Mouse (Mus musculus) neural tube, embryonic 15.5 days (tissue): ENCODE data around the gene Cmtr2. TPM values are rescaled to one million over a fixed set of nuclear protein-coding genes. Genes with fewer than 3 reads are reported as not detected.
A peak's percentile ranks its signal among the peaks of the same experiment; 100 is the strongest.

Experiments used
- ATAC-seq: fragments of 200-750 bp; cut with Nextera tagmentation; 2 replicates; pipeline ENCODE4 v1.8.0; 2017; ENCODE audit warnings: mild to moderate bottlenecking, moderate TSS enrichment, moderate library complexity; ENCODE audit not compliant: low FRiP score
- H3K27ac ChIP-seq: fragments of 300-500 bp; sonication (generic); replicated peaks from 2 replicates; pipeline ENCODE4 v1.5.1; 2015; ENCODE audit warnings: mild to moderate bottlenecking, inconsistent platforms
- H3K27me3 ChIP-seq: fragments of 300-500 bp; sonication (generic); replicated peaks from 2 replicates; pipeline ENCODE4 v1.6.1; 2015; ENCODE audit warnings: inconsistent platforms
- H3K36me3 ChIP-seq: fragments of 300-500 bp; sonication (generic); 2 replicates; pipeline ENCODE4 v1.6.1; 2015; ENCODE audit warnings: inconsistent platforms
- H3K4me1 ChIP-seq: fragments of 300-500 bp; sonication (generic); 2 replicates; pipeline ENCODE4 v1.6.1; 2015; ENCODE audit warnings: inconsistent platforms
- H3K4me2 ChIP-seq: fragments of 300-500 bp; sonication (generic); 2 replicates; pipeline ENCODE4 v1.6.1; 2015; ENCODE audit warnings: inconsistent platforms, mild to moderate bottlenecking, moderate library complexity
- H3K4me3 ChIP-seq: fragments of 300-500 bp; sonication (generic); replicated peaks from 2 replicates; pipeline ENCODE4 v1.5.1; 2015; ENCODE audit warnings: mild to moderate bottlenecking, inconsistent platforms
- H3K9ac ChIP-seq: fragments of 300-500 bp; sonication (generic); replicated peaks from 2 replicates; pipeline ENCODE4 v1.6.1; 2015; ENCODE audit warnings: mild to moderate bottlenecking, inconsistent platforms
- H3K9me3 ChIP-seq: fragments of 300-500 bp; sonication (generic); replicated peaks from 2 replicates; pipeline ENCODE4 v1.6.1; 2016; ENCODE audit warnings: inconsistent platforms
- WGBS: fragments of 180-500 bp; shearing (Covaris S2); methylation state at CpG from one replicate; pipeline ENCODE4 v1.1.7; 2015; ENCODE audit warnings: mixed read lengths; 5-methylcytosine and 5-hydroxymethylcytosine counted together
- polyA plus RNA-seq: library from polyadenylated mRNA; unstranded; fragments of >200 nt; fragmentation: Nextera tagmentation; extraction: Ambion mirVana; gene quantifications from 2 replicates; pipeline ENCODE4 v1.2.1, GENCODE M21; 2015

Cmtr2 gene
- polyA plus RNA-seq, 1 experiment from 2014 or later = 9.6 TPM

- ATAC-seq = no peak
- no peak overlapping the region for H3K9ac ChIP-seq
- peaks cover 9% of the 10 kb centered on the region for H3K4me1 ChIP-seq
- no peak overlapping the region for H3K4me2 ChIP-seq
- no peaks in the 10 kb centered on the region for H3K27me3 ChIP-seq
- WGBS = 31% methylated on average over 11 of the region's 11 CpGs
- no peaks in the 10 kb centered on the region for H3K36me3 ChIP-seq
- no peaks in the 10 kb centered on the region for H3K9me3 ChIP-seq
- no peak overlapping the region for H3K4me3 ChIP-seq
- no peak overlapping the region for H3K27ac ChIP-seq
Observed at GRCm38 (mm10) chr8:110201806-110202205, 13.7 kb upstream of the Cmtr2 start.

- Histone ChIP-seq H3K27ac (no peak overlapping the region), H3K4me1 (peaks cover 19% of the 10 kb centered on the region), H3K9ac (no peak overlapping the region), H3K27me3 (no peaks in the 10 kb centered on the region), H3K9me3 (no peaks in the 10 kb centered on the region), H3K4me2 (no peak overlapping the region), H3K36me3 (peaks cover 7% of the 10 kb centered on the region), H3K4me3 (no peak overlapping the region)
- 85% methylated on average over 5 of the region's 5 CpGs for WGBS
- ATAC-seq = no peak
Observed at GRCm38 (mm10) chr8:110216253-110216652, 788 bp downstream of the Cmtr2 start.

- Histone ChIP-seq H3K9me3 (no peaks in the 10 kb centered on the region), H3K27me3 (no peaks in the 10 kb centered on the region), H3K9ac (peak overlapping the region; percentile 26), H3K4me3 (peak overlapping the region; percentile 75), H3K4me2 (peak overlapping the region; percentile 87), H3K27ac (peak overlapping the region; percentile 82), H3K36me3 (peaks cover 16% of the 10 kb centered on the region), H3K4me1 (peaks cover 19% of the 10 kb centered on the region)
- 34% methylated on average over 5 of the region's 5 CpGs for WGBS
- peak; percentile 52 for ATAC-seq
Observed at GRCm38 (mm10) chr8:110217198-110217597, 1.7 kb downstream of the Cmtr2 start.

- ATAC-seq = peak; percentile 99
- Histone ChIP-seq H3K4me1 (peaks cover 19% of the 10 kb centered on the region), H3K9ac (peak overlapping the region; percentile 52), H3K27me3 (no peaks in the 10 kb centered on the region), H3K9me3 (no peaks in the 10 kb centered on the region), H3K27ac (peak overlapping the region; percentile 82), H3K4me3 (peak overlapping the region; percentile 75), H3K4me2 (peak overlapping the region; percentile 87), H3K36me3 (peaks cover 21% of the 10 kb centered on the region)
- WGBS = under 1% methylated on average over 43 of the region's 43 CpGs
Observed at GRCm38 (mm10) chr8:110217681-110218131, 2.2 kb downstream of the Cmtr2 start.

GRCm38 (mm10) chr8:110218511-110218910 is 3.0 kb downstream of the Cmtr2 start:
- H3K27ac ChIP-seq = no peak overlapping the region
- peak overlapping the region; percentile 52; the same call in 1 of the 2 replicates for H3K9ac ChIP-seq
- H3K27me3 ChIP-seq = no peaks in the 10 kb centered on the region
- 76% methylated on average over 5 of the region's 5 CpGs for WGBS
- ATAC-seq = no peak
- peak overlapping the region; percentile 75 for H3K4me3 ChIP-seq
- H3K4me2 ChIP-seq = peak overlapping the region; percentile 87
- peaks cover 29% of the 10 kb centered on the region for H3K36me3 ChIP-seq
- no peaks in the 10 kb centered on the region for H3K9me3 ChIP-seq
- peaks cover 19% of the 10 kb centered on the region for H3K4me1 ChIP-seq

- Histone ChIP-seq H3K27ac (no peak overlapping the region), H3K9me3 (no peaks in the 10 kb centered on the region), H3K4me3 (no peak overlapping the region), H3K4me2 (no peak overlapping the region), H3K4me1 (peaks cover 19% of the 10 kb centered on the region), H3K9ac (no peak overlapping the region), H3K36me3 (peaks cover 41% of the 10 kb centered on the region), H3K27me3 (no peaks in the 10 kb centered on the region)
- no peak for ATAC-seq
- WGBS = 95% methylated on average over 14 of the region's 14 CpGs
Observed at GRCm38 (mm10) chr8:110220936-110221335, 5.5 kb downstream of the Cmtr2 start.

GRCm38 (mm10) chr8:110230803-110231202 is 15.3 kb downstream of the Cmtr2 start:
- H3K27ac ChIP-seq = peak overlapping the region; percentile 23; the same call in 1 of the 2 replicates
- H3K9me3 ChIP-seq = no peaks in the 10 kb centered on the region
- H3K4me3 ChIP-seq = no peak overlapping the region
- ATAC-seq = no peak
- H3K9ac ChIP-seq = no peak overlapping the region
- no peaks in the 10 kb centered on the region for H3K4me1 ChIP-seq
- H3K36me3 ChIP-seq = no peaks in the 10 kb centered on the region
- WGBS = 54% methylated on average over 6 of the region's 6 CpGs
- no peaks in the 10 kb centered on the region for H3K27me3 ChIP-seq
- H3K4me2 ChIP-seq = no peak overlapping the region

- Histone ChIP-seq H3K36me3 (no peaks in the 10 kb centered on the region), H3K4me2 (no peak overlapping the region), H3K4me3 (no peak overlapping the region), H3K9ac (no peak overlapping the region), H3K9me3 (no peaks in the 10 kb centered on the region), H3K27ac (peak overlapping the region; percentile 42), H3K4me1 (0 out of 2 replicates have a peak, but pooled peaks cover 3% of the 10 kb centered on the region), H3K27me3 (no peaks in the 10 kb centered on the region)
- ATAC-seq = no peak
- 39% methylated on average over 7 of the region's 7 CpGs for WGBS
Observed at GRCm38 (mm10) chr8:110242278-110243177, 27.1 kb downstream of the Cmtr2 start.

GRCm38 (mm10) chr8:110244566-110244965 is 29.1 kb downstream of the Cmtr2 start:
- Histone ChIP-seq H3K9ac (no peak overlapping the region), H3K4me3 (no peak overlapping the region), H3K9me3 (no peaks in the 10 kb centered on the region), H3K27me3 (no peaks in the 10 kb centered on the region), H3K4me2 (no peak overlapping the region), H3K27ac (no peak overlapping the region), H3K4me1 (0 out of 2 replicates have a peak, but pooled peaks cover 3% of the 10 kb centered on the region), H3K36me3 (no peaks in the 10 kb centered on the region)
- 62% methylated on average over 2 of the region's 2 CpGs for WGBS
- no peak for ATAC-seq

- Histone ChIP-seq H3K27ac (no peak overlapping the region), H3K4me3 (no peak overlapping the region), H3K27me3 (no peaks in the 10 kb centered on the region), H3K9me3 (no peaks in the 10 kb centered on the region), H3K4me1 (0 out of 2 replicates have a peak, but pooled peaks cover 3% of the 10 kb centered on the region), H3K4me2 (no peak overlapping the region), H3K36me3 (no peaks in the 10 kb centered on the region), H3K9ac (no peak overlapping the region)
- 87% methylated on average over 6 of the region's 6 CpGs for WGBS
- no peak for ATAC-seq
Observed at GRCm38 (mm10) chr8:110247238-110247637, 31.8 kb downstream of the Cmtr2 start.

- Histone ChIP-seq H3K9me3 (no peaks in the 10 kb centered on the region), H3K27me3 (no peaks in the 10 kb centered on the region), H3K36me3 (no peaks in the 10 kb centered on the region), H3K27ac (no peak overlapping the region), H3K4me1 (no peaks in the 10 kb centered on the region), H3K4me2 (no peak overlapping the region), H3K9ac (no peak overlapping the region), H3K4me3 (no peak overlapping the region)
- 89% methylated on average over 4 of the region's 4 CpGs for whole genome bisulfite sequencing
- ATAC-seq = no peak
Observed at GRCm38 (mm10) chr8:110253986-110254385, 38.5 kb downstream of the Cmtr2 start.

GRCm38 (mm10) chr8:110265796-110266305 is 50.4 kb downstream of the Cmtr2 start:
- H3K4me1 ChIP-seq = peaks cover 9% of the 10 kb centered on the region
- no peaks in the 10 kb centered on the region for H3K27me3 ChIP-seq
- no peak overlapping the region for H3K4me2 ChIP-seq
- 78% methylated on average over 11 of the region's 11 CpGs for WGBS
- H3K27ac ChIP-seq = no peak overlapping the region
- H3K9ac ChIP-seq = no peak overlapping the region
- no peak for ATAC-seq
- no peak overlapping the region for H3K4me3 ChIP-seq
- no peaks in the 10 kb centered on the region for H3K9me3 ChIP-seq
- no peaks in the 10 kb centered on the region for H3K36me3 ChIP-seq
